Mouse (Mus musculus) brain, embryonic 14.5 days (tissue): ENCODE measurements around the gene Lrrc19.

Experiments used
- CTCF ChIP-seq: fragments of 200-500 bp; IDR thresholded peaks from 2 replicates; pipeline ENCODE4 v1.5.1; 2012; ENCODE audit warnings: inconsistent platforms, mild to moderate bottlenecking, moderate library complexity, borderline replicate concordance; ENCODE audit not compliant: insufficient read depth, insufficient read length; ENCODE audit errors: extremely low read depth
- POLR2A ChIP-seq: fragments of 200-500 bp; IDR thresholded peaks from 2 replicates; pipeline ENCODE4 v1.6.1; 2012; ENCODE audit warnings: mild to moderate bottlenecking, inconsistent platforms, borderline replicate concordance; ENCODE audit not compliant: poor library complexity, insufficient read depth, insufficient read length, severe bottlenecking; ENCODE audit errors: extremely low read depth

DNA sequence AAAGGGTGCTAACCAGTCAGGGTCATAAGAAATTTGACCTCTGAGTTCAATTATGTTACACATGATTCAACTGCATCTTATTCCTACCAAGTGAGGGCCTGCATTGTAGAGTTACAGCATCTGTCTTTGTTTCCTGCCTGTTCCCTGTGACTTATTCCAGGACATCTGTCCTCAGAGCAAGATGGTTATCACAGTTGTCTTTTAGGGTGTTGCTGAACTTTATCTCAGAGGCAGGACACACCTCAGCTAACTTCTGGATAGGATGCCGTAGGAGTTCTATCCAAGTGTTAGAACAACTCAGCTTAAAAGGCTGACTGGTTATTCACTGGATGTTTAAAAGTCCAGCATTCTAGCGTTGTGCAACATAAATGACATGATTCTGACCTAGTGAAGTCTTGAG, 42.2 kb upstream of the Lrrc19 start:
- TF ChIP-seq CTCF (no peak), POLR2A (no peak)
